Mouse (Mus musculus): ENCODE data around the gene Bhlhe41.

Bhlhe41 gene

DNA sequence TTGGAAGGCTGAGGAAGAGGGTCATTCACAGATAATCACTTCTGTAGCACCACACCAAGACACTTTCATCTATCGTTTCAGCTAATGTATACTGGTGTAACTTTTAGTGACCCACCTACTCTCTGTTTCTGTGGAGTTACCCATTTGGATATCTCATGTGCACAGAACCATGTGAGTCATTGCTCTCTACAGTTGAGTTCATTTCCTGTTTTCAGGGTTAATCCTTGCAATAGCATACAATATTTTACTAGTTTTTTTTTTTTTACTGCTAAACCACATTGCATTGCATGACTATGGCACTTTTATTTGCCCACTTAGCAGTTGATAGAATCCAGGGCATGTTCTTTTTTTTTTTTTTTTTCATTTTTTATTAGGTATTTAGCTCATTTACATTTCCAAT lies 17.7 kb upstream of the Bhlhe41 start:
- Histone ChIP-seq H3K4me1 (replicated peaks; ENCODE audit: low read depth, low read length) (no peaks in the 10 kb centered on the region), H3K27me3 (ENCODE audit: insufficient read depth, low read length) (no peaks in the 10 kb centered on the region), H3K36me3 (ENCODE audit: insufficient read depth, low read length) (no peaks in the 10 kb centered on the region), H3K9me3 (ENCODE audit: low read length) (peaks cover 14% of the 10 kb centered on the region), H3K4me3 (replicated peaks; ENCODE audit: low read length) (no peak overlapping the region)
- TF ChIP-seq POU5F1 (IDR thresholded peaks at IDR 0.05; ENCODE audit: borderline replicate concordance, low read length) (no peak), CTCF (conservative IDR thresholded peaks at IDR 0.05; ENCODE audit: low read length) (no peak), NANOG (IDR thresholded peaks at IDR 0.05; ENCODE audit: borderline replicate concordance, low read length) (no peak)

DNA sequence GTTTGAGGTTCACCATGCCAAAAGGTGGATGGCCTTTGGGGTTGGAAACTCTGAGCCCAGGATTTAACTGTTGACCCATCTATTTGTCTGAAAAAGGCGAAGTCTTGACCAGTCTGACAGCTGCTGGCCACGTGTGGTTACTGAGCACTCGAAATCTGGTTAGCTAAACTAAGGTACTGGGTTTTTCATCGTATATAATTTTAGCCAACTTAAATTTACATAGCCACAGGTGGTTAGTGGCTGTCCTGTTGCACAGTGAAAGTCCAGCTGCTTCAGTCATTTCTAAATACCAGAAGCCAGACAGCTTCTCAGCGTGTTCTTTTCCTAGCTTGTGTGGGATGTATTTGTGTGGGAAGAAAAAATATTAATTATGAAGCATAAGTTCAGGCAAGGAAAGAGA lies 15.3 kb upstream of the Bhlhe41 start:
- H3K9me3 ChIP-seq (ENCODE audit: low read length) = peaks cover 14% of the 10 kb centered on the region
- H3K36me3 ChIP-seq (ENCODE audit: insufficient read depth, low read length) = no peaks in the 10 kb centered on the region
- H3K27me3 ChIP-seq (ENCODE audit: insufficient read depth, low read length) = no peaks in the 10 kb centered on the region
- H3K4me3 ChIP-seq (replicated peaks; ENCODE audit: low read length) = no peak overlapping the region
- TF ChIP-seq POU5F1 (IDR thresholded peaks at IDR 0.05; ENCODE audit: borderline replicate concordance, low read length) = no peak
- TF ChIP-seq NANOG (IDR thresholded peaks at IDR 0.05; ENCODE audit: borderline replicate concordance, low read length) = no peak
- TF ChIP-seq CTCF (conservative IDR thresholded peaks at IDR 0.05; ENCODE audit: low read length) = no peak
- no peaks in the 10 kb centered on the region for H3K4me1 ChIP-seq (replicated peaks; ENCODE audit: low read depth, low read length)

DNA sequence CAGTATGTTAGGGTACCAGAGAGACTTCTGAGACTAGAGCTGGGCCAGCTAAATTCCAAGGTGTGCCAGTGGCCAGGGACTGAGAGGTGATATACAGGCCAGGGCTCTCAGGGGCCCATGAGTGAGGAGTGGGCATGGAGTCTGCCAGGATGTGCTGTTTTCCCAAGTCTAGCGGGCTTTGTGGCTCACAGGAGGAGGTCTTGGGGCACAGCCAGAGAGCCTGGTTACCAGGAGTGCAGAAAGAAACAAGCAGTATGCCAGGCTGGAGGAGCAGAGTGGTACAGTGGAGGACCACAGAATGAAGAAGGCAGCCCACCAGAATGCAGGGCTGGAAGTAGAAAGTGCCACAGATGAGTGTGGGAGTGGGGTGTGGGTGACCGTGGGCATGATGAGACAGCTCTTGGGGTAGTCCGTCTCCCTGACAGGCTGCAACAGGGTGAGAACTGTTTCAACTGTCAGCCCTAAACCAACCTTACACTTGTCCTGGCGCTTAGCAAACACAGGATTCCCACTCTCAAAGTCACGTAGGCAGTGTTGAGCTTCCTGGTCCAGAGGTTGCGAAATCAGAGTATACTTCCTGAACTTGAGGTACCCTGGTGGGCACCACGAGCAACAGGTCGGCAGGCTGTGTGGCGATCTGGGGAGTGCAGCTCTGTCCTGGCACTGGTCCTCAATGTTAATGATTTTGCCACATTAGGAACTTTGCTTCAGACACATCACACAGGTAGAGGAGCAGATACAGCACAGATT lies 11.8 kb upstream of the Bhlhe41 start:
- Histone ChIP-seq H3K36me3 (ENCODE audit: insufficient read depth, low read length) (no peaks in the 10 kb centered on the region), H3K27me3 (ENCODE audit: insufficient read depth, low read length) (0 out of 2 replicates have a peak, but pooled peaks cover 20% of the 10 kb centered on the region), H3K4me1 (replicated peaks; ENCODE audit: low read depth, low read length) (no peaks in the 10 kb centered on the region), H3K4me3 (replicated peaks; ENCODE audit: low read length) (no peak overlapping the region), H3K9me3 (ENCODE audit: low read length) (peaks cover 14% of the 10 kb centered on the region)
- TF ChIP-seq POU5F1 (IDR thresholded peaks at IDR 0.05; ENCODE audit: borderline replicate concordance, low read length) (no peak), CTCF (conservative IDR thresholded peaks at IDR 0.05; ENCODE audit: low read length) (no peak), NANOG (IDR thresholded peaks at IDR 0.05; ENCODE audit: borderline replicate concordance, low read length) (no peak)

- TF ChIP-seq POU5F1 (IDR thresholded peaks at IDR 0.05; ENCODE audit: borderline replicate concordance, low read length) (no peak), CTCF (conservative IDR thresholded peaks at IDR 0.05; ENCODE audit: low read length) (no peak), NANOG (IDR thresholded peaks at IDR 0.05; ENCODE audit: borderline replicate concordance, low read length) (no peak)
These were observed 8.0 kb upstream of the Bhlhe41 start for GRCm38 (mm10) chr6:145873354-145873753.

DNA sequence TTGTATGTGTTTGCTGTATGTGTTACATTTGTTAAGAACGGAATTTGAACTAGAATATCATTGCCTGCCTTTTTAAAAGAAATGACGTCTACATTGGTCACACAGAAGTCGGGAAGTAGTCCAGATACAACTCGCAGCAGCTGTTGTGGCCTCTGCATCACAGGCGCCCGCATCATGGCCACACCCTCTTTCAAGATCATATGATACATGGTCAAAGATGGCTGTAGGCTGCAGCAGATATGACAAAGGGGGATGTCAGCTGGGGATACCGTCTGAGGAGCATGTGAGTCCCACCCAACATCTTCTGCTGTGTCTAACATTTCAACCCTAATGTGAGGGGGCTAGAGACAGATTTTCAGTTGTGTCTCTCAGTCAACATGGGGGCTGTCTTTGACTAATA lies 6.7 kb upstream of the Bhlhe41 start:
- H3K36me3 ChIP-seq (ENCODE audit: insufficient read depth, low read length) = no peaks in the 10 kb centered on the region
- peaks cover 64% of the 10 kb centered on the region for H3K27me3 ChIP-seq (ENCODE audit: insufficient read depth, low read length)
- H3K4me3 ChIP-seq (replicated peaks; ENCODE audit: low read length) = no peak overlapping the region
- H3K4me1 ChIP-seq (replicated peaks; ENCODE audit: low read depth, low read length) = peaks cover 1% of the 10 kb centered on the region; the same call in 1 of the 2 replicates
- no peaks in the 10 kb centered on the region for H3K9me3 ChIP-seq (ENCODE audit: low read length)
- no peak for TF ChIP-seq CTCF (conservative IDR thresholded peaks at IDR 0.05; ENCODE audit: low read length)
- TF ChIP-seq POU5F1 (IDR thresholded peaks at IDR 0.05; ENCODE audit: borderline replicate concordance, low read length) = no peak
- TF ChIP-seq NANOG (IDR thresholded peaks at IDR 0.05; ENCODE audit: borderline replicate concordance, low read length) = no peak

More at GRCm38 (mm10) chr6:145873354-145873753, 8.0 kb upstream of the Bhlhe41 start:
- Histone ChIP-seq H3K9me3 (ENCODE audit: low read length) (no peaks in the 10 kb centered on the region), H3K4me3 (replicated peaks; ENCODE audit: low read length) (no peak overlapping the region), H3K4me1 (replicated peaks; ENCODE audit: low read depth, low read length) (no peaks in the 10 kb centered on the region; the same call in 1 of the 2 replicates), H3K27me3 (ENCODE audit: insufficient read depth, low read length) (peaks cover 50% of the 10 kb centered on the region), H3K36me3 (ENCODE audit: insufficient read depth, low read length) (no peaks in the 10 kb centered on the region)

DNA sequence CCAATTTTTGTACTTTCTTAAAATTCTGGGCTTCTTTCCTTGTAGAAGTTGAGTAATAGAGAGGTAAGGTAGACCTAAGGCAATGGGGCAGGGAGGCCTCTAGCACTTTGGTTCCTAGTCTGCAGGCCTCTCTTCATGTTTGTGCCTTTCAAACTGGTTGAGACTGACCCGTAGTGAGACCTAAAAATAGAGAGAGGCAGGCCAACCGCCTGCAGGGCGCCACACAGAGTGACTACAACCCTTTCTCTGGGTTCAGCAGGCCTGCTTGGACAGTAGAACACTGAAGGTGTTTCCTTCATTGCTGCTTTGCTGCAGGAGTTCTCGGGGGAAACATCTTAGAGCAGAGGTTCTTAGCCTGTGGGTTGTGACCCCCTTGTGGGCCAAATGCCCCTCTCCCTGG lies 5.6 kb upstream of the Bhlhe41 start:
- no peaks in the 10 kb centered on the region for H3K36me3 ChIP-seq (ENCODE audit: insufficient read depth, low read length)
- TF ChIP-seq POU5F1 (IDR thresholded peaks at IDR 0.05; ENCODE audit: borderline replicate concordance, low read length) (no peak), NANOG (IDR thresholded peaks at IDR 0.05; ENCODE audit: borderline replicate concordance, low read length) (no peak), CTCF (conservative IDR thresholded peaks at IDR 0.05; ENCODE audit: low read length) (no peak)
- H3K27me3 ChIP-seq (ENCODE audit: insufficient read depth, low read length) = peaks cover 74% of the 10 kb centered on the region
- H3K4me1 ChIP-seq (replicated peaks; ENCODE audit: low read depth, low read length) = peaks cover 7% of the 10 kb centered on the region
- no peak overlapping the region for H3K4me3 ChIP-seq (replicated peaks; ENCODE audit: low read length)
- no peaks in the 10 kb centered on the region for H3K9me3 ChIP-seq (ENCODE audit: low read length)

GRCm38 (mm10) chr6:145867111-145867510 lies 1.8 kb upstream of the Bhlhe41 start:
- no peaks in the 10 kb centered on the region for H3K9me3 ChIP-seq (ENCODE audit: low read length)
- no peak overlapping the region; the same call in 1 of the 2 replicates for H3K4me3 ChIP-seq (replicated peaks; ENCODE audit: low read length)
- H3K36me3 ChIP-seq (ENCODE audit: insufficient read depth, low read length) = no peaks in the 10 kb centered on the region
- H3K27me3 ChIP-seq (ENCODE audit: insufficient read depth, low read length) = peaks cover 90% of the 10 kb centered on the region
- peaks cover 32% of the 10 kb centered on the region for H3K4me1 ChIP-seq (replicated peaks; ENCODE audit: low read depth, low read length)
- no peak for TF ChIP-seq NANOG (IDR thresholded peaks at IDR 0.05; ENCODE audit: borderline replicate concordance, low read length)
- no peak for TF ChIP-seq POU5F1 (IDR thresholded peaks at IDR 0.05; ENCODE audit: borderline replicate concordance, low read length)
- TF ChIP-seq CTCF (conservative IDR thresholded peaks at IDR 0.05; ENCODE audit: low read length) = no peak

DNA sequence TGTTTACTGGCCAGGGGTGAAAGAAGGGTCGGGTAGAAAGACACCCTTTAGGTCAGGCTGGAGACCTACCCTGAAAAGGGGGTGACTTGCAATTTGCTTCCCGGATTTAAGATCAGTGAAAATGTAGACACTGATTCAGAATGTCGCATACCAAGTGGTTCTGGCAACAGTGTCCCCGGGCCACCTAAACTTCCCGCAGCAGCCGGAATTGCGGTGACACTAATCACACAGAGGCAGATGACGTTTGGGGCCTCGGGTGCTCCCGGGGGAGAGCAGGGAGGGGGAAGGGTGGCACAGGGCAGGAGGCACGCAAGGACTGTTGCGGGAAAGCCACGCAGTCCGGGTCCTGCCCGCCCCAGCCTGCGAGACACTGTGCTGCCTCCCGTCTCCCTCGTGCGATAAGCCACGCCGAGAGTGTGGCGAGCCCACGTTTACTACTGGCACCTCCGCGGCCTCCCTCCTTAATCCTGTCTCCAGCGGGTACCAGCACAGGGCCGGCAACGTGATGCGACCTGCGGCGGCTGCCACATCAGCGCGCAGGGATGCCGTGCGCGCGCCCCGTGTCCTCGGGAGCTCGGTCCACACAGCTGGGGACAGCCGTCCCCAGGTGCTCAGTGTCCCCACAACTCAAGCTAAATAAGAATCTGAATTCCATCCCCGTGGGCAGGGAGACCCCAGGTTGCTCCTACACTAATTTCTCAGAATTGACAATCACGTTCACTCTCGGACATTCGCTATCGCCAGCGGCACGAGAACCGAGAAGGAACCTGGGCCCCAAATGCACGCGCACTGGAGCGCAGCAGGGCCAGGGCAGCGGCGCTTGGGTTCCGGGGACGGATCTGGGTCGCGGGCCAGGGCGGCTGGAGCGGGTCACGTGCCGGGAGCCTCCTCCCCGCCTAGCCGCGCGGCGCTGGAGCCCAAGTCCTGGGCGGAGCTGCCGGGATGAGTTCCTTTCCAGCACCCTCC lies 811 bp upstream of the Bhlhe41 start:
- Histone ChIP-seq H3K4me3 (replicated peaks; ENCODE audit: low read length) (peak overlapping the region; percentile 75), H3K27me3 (ENCODE audit: insufficient read depth, low read length) (peaks cover 93% of the 10 kb centered on the region), H3K4me1 (replicated peaks; ENCODE audit: low read depth, low read length) (peaks cover 32% of the 10 kb centered on the region), H3K9me3 (ENCODE audit: low read length) (no peaks in the 10 kb centered on the region), H3K36me3 (ENCODE audit: insufficient read depth, low read length) (no peaks in the 10 kb centered on the region)
- TF ChIP-seq POU5F1 (IDR thresholded peaks at IDR 0.05; ENCODE audit: borderline replicate concordance, low read length) = no peak
- no peak for TF ChIP-seq CTCF (conservative IDR thresholded peaks at IDR 0.05; ENCODE audit: low read length)
- TF ChIP-seq NANOG (IDR thresholded peaks at IDR 0.05; ENCODE audit: borderline replicate concordance, low read length) = no peak
